Mouse (Mus musculus) NIH3T3 (cell line): ENCODE results near the gene Cylc2.

Source experiments
- DNase-seq: peaks from one replicate; pipeline ENCODE4 v3.0.0-alpha.2; 2012; ENCODE audit warnings: low read depth

The Cylc2 gene

DNA sequence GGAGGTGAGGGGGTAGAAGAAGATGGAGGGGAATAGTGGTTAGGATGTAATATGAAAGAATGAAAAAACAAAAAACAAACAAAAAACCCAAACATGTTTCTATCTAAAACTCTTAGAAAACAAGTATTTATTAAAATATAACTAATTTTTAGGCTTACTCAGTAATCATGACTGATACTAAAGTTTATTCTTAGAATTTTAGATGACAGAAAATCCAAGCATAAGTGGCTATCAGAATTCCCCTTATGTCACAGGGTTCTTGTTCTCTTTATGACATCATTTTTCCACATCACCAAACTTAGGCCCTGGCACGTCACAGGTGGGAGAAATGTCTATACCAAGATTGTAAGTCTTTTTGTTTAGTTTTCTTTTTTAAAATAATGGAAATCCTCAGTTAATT is at the start of gene Cylc2:
Cylc2 (plus strand) TSS at position 301 of the 400 bp plus-strand sequence.
- DNase-seq, result no peak
